Mouse (Mus musculus): Measurements from ENCODE around the gene Ptpn11. TPM values are rescaled to one million over a fixed set of nuclear protein-coding genes. Genes with fewer than 3 reads are reported as not detected.
A peak's percentile ranks its signal among the peaks of the same experiment; 100 is the strongest.

Ptpn11 gene
- polyA plus RNA-seq, 1 experiment from 2014 or later, result 25.4 TPM

GRCm38 (mm10) chr5:121131801-121132200, 59.4 kb downstream of the Ptpn11 start:
- Histone ChIP-seq H3K27ac (replicated peaks) (no peak overlapping the region), H3K27me3 (replicated peaks; ENCODE audit: low read depth, poor library complexity, severe bottlenecking) (no peaks in the 10 kb centered on the region), H3K4me3 (no peak overlapping the region), H3K4me1 (no peaks in the 10 kb centered on the region), H3K36me3 (replicated peaks) (peaks cover 79% of the 10 kb centered on the region), H3K9me3 (no peaks in the 10 kb centered on the region)
- DNase-seq (ENCODE audit: low spot score), result no peak
- WGBS, result 88% methylated on average over 3 of the region's 3 CpGs

DNA sequence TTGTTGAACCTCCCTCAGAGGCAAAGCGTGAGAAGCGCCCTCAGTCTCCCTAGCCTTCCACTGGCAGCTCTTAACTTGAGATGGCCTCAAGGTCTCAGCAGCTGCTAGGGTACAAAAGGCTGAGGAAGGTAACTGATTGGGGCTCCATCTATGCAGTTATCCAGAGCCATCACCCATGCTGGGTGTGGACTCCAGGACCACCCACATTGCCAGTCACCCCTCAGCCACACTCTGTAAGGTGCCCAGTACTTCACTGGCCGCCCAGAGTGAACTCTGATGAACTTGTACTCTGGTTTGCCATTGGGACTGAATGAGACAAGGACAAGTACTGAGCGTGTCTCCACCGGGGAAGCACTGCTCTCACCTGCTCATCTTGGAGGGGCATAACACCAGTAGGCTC, 61.9 kb downstream of the Ptpn11 start:
- no peak for DNase-seq (ENCODE audit: low spot score)
- H3K27ac ChIP-seq (replicated peaks), result no peak overlapping the region
- 93% methylated on average over 5 of the region's 5 CpGs for WGBS
- peaks cover 53% of the 10 kb centered on the region for H3K36me3 ChIP-seq (replicated peaks)
- H3K9me3 ChIP-seq, result no peaks in the 10 kb centered on the region
- no peaks in the 10 kb centered on the region for H3K4me1 ChIP-seq
- H3K4me3 ChIP-seq, result no peak overlapping the region
- H3K27me3 ChIP-seq (replicated peaks; ENCODE audit: low read depth, poor library complexity, severe bottlenecking), result no peaks in the 10 kb centered on the region

- Histone ChIP-seq H3K4me3 (no peak overlapping the region), H3K36me3 (replicated peaks) (peaks cover 21% of the 10 kb centered on the region), H3K27ac (replicated peaks) (no peak overlapping the region), H3K27me3 (replicated peaks; ENCODE audit: low read depth, poor library complexity, severe bottlenecking) (no peaks in the 10 kb centered on the region), H3K9me3 (no peaks in the 10 kb centered on the region), H3K4me1 (no peaks in the 10 kb centered on the region)
- WGBS, result 78% methylated on average over 2 of the region's 2 CpGs
- DNase-seq (ENCODE audit: low spot score), result peak; percentile 17
Observed at GRCm38 (mm10) chr5:121126051-121126450, 65.1 kb downstream of the Ptpn11 start.

DNA sequence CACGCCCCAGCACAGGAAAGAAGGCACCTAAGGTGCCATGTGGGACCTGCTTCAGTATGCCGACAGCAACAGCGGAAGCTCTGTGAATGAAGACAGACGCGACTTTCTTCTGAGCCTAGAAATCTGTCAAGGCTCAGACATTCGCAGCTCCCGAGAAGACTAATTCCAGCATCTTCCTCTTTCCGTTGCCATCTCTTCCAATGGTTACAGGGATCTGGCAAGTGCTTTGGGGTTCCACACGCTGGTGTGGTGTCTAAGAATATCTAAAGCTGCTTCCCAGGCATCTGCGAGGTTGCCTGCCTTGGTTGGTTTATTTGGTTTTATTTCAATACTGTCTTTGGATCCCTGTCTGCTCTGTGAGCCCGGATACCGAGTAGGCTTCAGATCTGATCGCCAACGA, 65.6 kb downstream of the Ptpn11 start:
- H3K4me3 ChIP-seq, result no peak overlapping the region
- no peaks in the 10 kb centered on the region for H3K4me1 ChIP-seq
- 88% methylated on average over 14 of the region's 14 CpGs for whole genome bisulfite sequencing
- no peak for DNase-seq (ENCODE audit: low spot score)
- peaks cover 17% of the 10 kb centered on the region for H3K36me3 ChIP-seq (replicated peaks)
- no peaks in the 10 kb centered on the region for H3K27me3 ChIP-seq (replicated peaks; ENCODE audit: low read depth, poor library complexity, severe bottlenecking)
- no peaks in the 10 kb centered on the region for H3K9me3 ChIP-seq
- H3K27ac ChIP-seq (replicated peaks), result no peak overlapping the region

- peaks cover 5% of the 10 kb centered on the region; the same call in 1 of the 2 replicates for H3K4me1 ChIP-seq
- DNase-seq (ENCODE audit: low spot score), result no peak
- H3K4me3 ChIP-seq, result no peak overlapping the region
- no peaks in the 10 kb centered on the region for H3K27me3 ChIP-seq (replicated peaks; ENCODE audit: low read depth, poor library complexity, severe bottlenecking)
- H3K36me3 ChIP-seq (replicated peaks), result peaks cover 9% of the 10 kb centered on the region
- H3K9me3 ChIP-seq, result no peaks in the 10 kb centered on the region
- H3K27ac ChIP-seq (replicated peaks), result no peak overlapping the region
- 78% methylated on average over 5 of the region's 5 CpGs for WGBS
Observed at GRCm38 (mm10) chr5:121124208-121125185, 66.7 kb downstream of the Ptpn11 start.

DNA sequence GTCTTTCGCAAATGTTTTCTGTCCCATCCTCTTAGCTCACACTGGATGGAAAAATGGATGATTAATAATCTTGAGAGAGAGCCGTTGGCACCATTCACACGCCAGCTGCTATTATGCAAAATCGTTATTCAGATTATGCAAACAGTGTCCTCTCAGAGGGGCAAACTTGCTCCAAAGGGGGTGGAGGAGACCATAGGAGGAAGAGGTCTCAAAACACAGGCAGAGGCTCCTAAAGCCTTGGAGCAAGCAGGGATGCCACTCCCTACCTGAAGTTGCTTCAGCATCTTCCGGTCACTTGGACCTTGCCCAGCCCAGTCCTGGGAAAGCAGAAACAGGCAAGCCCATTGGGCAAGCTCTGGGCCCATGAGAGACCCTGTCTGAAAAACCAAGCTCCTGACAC, 67.8 kb downstream of the Ptpn11 start:
- no peak for DNase-seq (ENCODE audit: low spot score)
- 87% methylated on average over 5 of the region's 5 CpGs for whole genome bisulfite sequencing
- no peak overlapping the region for H3K27ac ChIP-seq (replicated peaks)
- H3K9me3 ChIP-seq, result no peaks in the 10 kb centered on the region
- peaks cover 6% of the 10 kb centered on the region for H3K4me1 ChIP-seq
- no peaks in the 10 kb centered on the region for H3K27me3 ChIP-seq (replicated peaks; ENCODE audit: low read depth, poor library complexity, severe bottlenecking)
- no peak overlapping the region for H3K4me3 ChIP-seq
- no peaks in the 10 kb centered on the region for H3K36me3 ChIP-seq (replicated peaks)

DNA sequence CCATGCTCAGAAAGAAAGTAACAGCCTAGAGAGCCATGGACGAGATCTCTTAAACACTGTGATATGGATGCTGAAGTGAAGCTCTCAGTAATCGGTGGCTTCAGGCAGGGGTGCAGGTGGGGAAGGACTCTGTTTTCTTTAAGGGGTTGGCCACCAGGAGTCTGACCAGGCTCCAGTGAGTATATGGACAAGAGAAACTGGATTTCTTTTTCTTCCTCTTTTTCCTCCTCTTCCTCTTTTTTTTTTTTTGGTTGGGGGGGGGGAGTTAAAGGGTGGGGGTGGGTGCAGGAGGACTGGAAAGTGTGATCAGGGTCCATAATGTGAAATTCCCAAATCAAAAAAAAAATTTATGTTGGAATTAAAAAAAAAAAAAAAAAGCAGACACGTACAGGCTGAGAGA, 68.6 kb downstream of the Ptpn11 start:
- Histone ChIP-seq H3K4me1 (peaks cover 15% of the 10 kb centered on the region), H3K36me3 (replicated peaks) (no peaks in the 10 kb centered on the region), H3K9me3 (no peaks in the 10 kb centered on the region), H3K4me3 (no peak overlapping the region), H3K27me3 (replicated peaks; ENCODE audit: low read depth, poor library complexity, severe bottlenecking) (no peaks in the 10 kb centered on the region), H3K27ac (replicated peaks) (no peak overlapping the region)
- 87% methylated on average over 3 of the region's 3 CpGs for WGBS
- DNase-seq (ENCODE audit: low spot score), result no peak

DNA sequence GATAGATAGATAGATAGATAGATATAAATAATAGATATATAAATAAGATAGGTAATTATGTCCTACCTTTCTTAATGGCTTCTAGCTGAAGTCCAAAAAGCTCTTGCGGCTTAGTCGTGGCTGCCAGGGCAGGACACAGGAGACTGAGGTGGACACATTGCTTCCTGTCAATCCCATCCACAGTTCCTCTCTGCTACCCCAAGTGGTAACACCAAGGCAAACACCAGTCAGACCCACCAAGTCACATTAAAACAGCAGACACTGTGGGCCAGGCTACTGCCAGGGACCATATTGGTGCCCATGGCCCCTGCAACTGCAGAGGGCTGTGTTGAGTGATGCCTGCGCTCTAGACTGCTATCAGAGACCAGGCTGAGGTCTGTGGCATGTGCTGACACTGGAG, 69.2 kb downstream of the Ptpn11 start:
- no peak overlapping the region for H3K4me3 ChIP-seq
- no peaks in the 10 kb centered on the region for H3K36me3 ChIP-seq (replicated peaks)
- WGBS, result 97% methylated on average over 3 of the region's 3 CpGs
- H3K27me3 ChIP-seq (replicated peaks; ENCODE audit: low read depth, poor library complexity, severe bottlenecking), result no peaks in the 10 kb centered on the region
- DNase-seq (ENCODE audit: low spot score), result no peak
- H3K9me3 ChIP-seq, result no peaks in the 10 kb centered on the region
- peaks cover 20% of the 10 kb centered on the region for H3K4me1 ChIP-seq
- no peak overlapping the region for H3K27ac ChIP-seq (replicated peaks)

- no peak for DNase-seq (ENCODE audit: low spot score)
- Histone ChIP-seq H3K4me1 (peaks cover 30% of the 10 kb centered on the region), H3K4me3 (no peak overlapping the region), H3K27ac (replicated peaks) (no peak overlapping the region), H3K36me3 (replicated peaks) (no peaks in the 10 kb centered on the region), H3K27me3 (replicated peaks; ENCODE audit: low read depth, poor library complexity, severe bottlenecking) (no peaks in the 10 kb centered on the region), H3K9me3 (no peaks in the 10 kb centered on the region)
- WGBS, result 80% methylated on average over 13 of the region's 13 CpGs
Observed at GRCm38 (mm10) chr5:121119331-121120034, 71.7 kb downstream of the Ptpn11 start.

DNA sequence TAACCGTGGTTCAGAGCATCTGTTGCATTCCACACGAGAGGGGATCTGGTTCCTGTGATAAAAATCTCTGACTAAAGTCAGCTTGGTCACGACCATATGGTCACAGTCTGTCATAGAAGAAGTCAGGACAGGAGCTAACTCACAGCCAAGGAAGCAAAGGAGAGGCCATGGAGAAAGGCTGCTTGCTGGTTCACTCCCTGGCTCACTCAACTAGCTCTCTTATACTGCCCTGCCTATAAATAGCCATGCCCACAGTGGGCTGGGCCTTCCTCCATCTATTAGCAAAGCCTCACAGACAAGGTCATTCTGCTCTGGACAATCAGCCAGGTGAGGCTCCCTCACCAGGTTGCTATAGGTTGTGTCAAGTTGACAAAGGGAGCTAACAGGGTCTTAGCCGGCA, 72.9 kb downstream of the Ptpn11 start:
- DNase-seq (ENCODE audit: low spot score), result no peak
- Histone ChIP-seq H3K9me3 (no peaks in the 10 kb centered on the region), H3K27ac (replicated peaks) (no peak overlapping the region), H3K27me3 (replicated peaks; ENCODE audit: low read depth, poor library complexity, severe bottlenecking) (no peaks in the 10 kb centered on the region), H3K4me3 (no peak overlapping the region), H3K36me3 (replicated peaks) (no peaks in the 10 kb centered on the region), H3K4me1 (peaks cover 30% of the 10 kb centered on the region)
- 64% methylated on average over 4 of the region's 4 CpGs for WGBS

GRCm38 (mm10) chr5:121116941-121117340, 74.3 kb downstream of the Ptpn11 start:
- 71% methylated on average over 3 of the region's 3 CpGs for WGBS
- H3K27ac ChIP-seq (replicated peaks), result no peak overlapping the region
- H3K36me3 ChIP-seq (replicated peaks), result no peaks in the 10 kb centered on the region
- no peaks in the 10 kb centered on the region for H3K27me3 ChIP-seq (replicated peaks; ENCODE audit: low read depth, poor library complexity, severe bottlenecking)
- peaks cover 30% of the 10 kb centered on the region for H3K4me1 ChIP-seq
- DNase-seq (ENCODE audit: low spot score), result no peak
- no peaks in the 10 kb centered on the region for H3K9me3 ChIP-seq
- H3K4me3 ChIP-seq, result no peak overlapping the region

- Histone ChIP-seq H3K4me3 (no peak overlapping the region), H3K9me3 (no peaks in the 10 kb centered on the region), H3K4me1 (peaks cover 30% of the 10 kb centered on the region), H3K27me3 (replicated peaks; ENCODE audit: low read depth, poor library complexity, severe bottlenecking) (no peaks in the 10 kb centered on the region), H3K27ac (replicated peaks) (no peak overlapping the region), H3K36me3 (replicated peaks) (no peaks in the 10 kb centered on the region)
- no peak for DNase-seq (ENCODE audit: low spot score)
- WGBS, result 70% methylated on average over 8 of the region's 8 CpGs
Observed at GRCm38 (mm10) chr5:121115391-121116157, 75.6 kb downstream of the Ptpn11 start.

Measured in embryonic facial prominence, embryonic 10.5 days (tissue).